Mouse (Mus musculus) effector memory CD4-positive, alpha-beta T cell, adult 7 months (primary cell): ENCODE data around the gene Arl4a. TPM values are rescaled to one million over a fixed set of nuclear protein-coding genes. Genes with fewer than 3 reads are reported as not detected.

Source experiments
- polyA plus RNA-seq: library from polyadenylated mRNA; unstranded; fragments of 100-300 nt; shearing (Covaris generic); gene quantifications from one replicate; pipeline ENCODE4 v1.2.1, GENCODE M21; 2017

Arl4a gene
- 68.1 TPM for polyA plus RNA-seq

GRCm38 (mm10) chr12:40037876-40038463 lies at the start of gene Arl4a:
Arl4a (minus strand) TSS chr12:40038025.

Other genes with a start within 250 kb of the Arl4a start
- 0.33 TPM for gene Scin, start 96.2 kb upstream of the Arl4a start, polyA plus RNA-seq
- gene Lsmem1, start 161.5 kb upstream of the Arl4a start, polyA plus RNA-seq, result 0.32 TPM
- gene Ifrd1, start 210.5 kb upstream of the Arl4a start, polyA plus RNA-seq, result 1,784 TPM